Mouse (Mus musculus) cortical plate, adult 2 months (tissue): ENCODE measurements around the gene Birc5. TPM values are rescaled to one million over a fixed set of nuclear protein-coding genes. Genes with fewer than 3 reads are reported as not detected.
"Not testable (repeated sequence)": the region's sequence is repeated elsewhere in the genome, so short reads cannot be mapped to it uniquely, and the experiment has no call there.

ENCODE experiments used
- H3K27ac ChIP-seq: fragments of 200-500 bp; 2 replicates; pipeline ENCODE4 v1.5.1; 2012; ENCODE audit warnings: low read length, control low read depth, inconsistent platforms; ENCODE audit not compliant: insufficient read depth
- H3K4me1 ChIP-seq: fragments of 200-500 bp; 2 replicates; pipeline ENCODE4 v1.6.1; 2011; ENCODE audit warnings: low read length; ENCODE audit not compliant: control insufficient read depth, insufficient read depth
- H3K4me3 ChIP-seq: fragments of 200-500 bp; 2 replicates; pipeline ENCODE4 v1.5.1; 2011; ENCODE audit warnings: mild to moderate bottlenecking, low read length, control low read depth; ENCODE audit not compliant: insufficient read depth
- CTCF ChIP-seq: fragments of 200-500 bp; IDR thresholded peaks from 2 replicates; pipeline ENCODE4 v1.5.1; 2011; ENCODE audit warnings: mild to moderate bottlenecking, control low read depth, low read length; ENCODE audit not compliant: insufficient read depth; ENCODE audit errors: extremely low read depth
- POLR2A ChIP-seq: fragments of 200-500 bp; IDR thresholded peaks from 2 replicates; pipeline ENCODE4 v1.6.1; 2011; ENCODE audit warnings: mild to moderate bottlenecking, low read length, control low read depth; ENCODE audit not compliant: insufficient read depth; ENCODE audit errors: extremely low read depth
- polyA plus RNA-seq: library from polyadenylated mRNA; depleted of rRNA; stranded (reverse); fragments of >200 nt; gene quantifications from 2 replicates; pipeline ENCODE4 v1.2.3, GENCODE M21; 2012

Gene Birc5
- polyA plus RNA-seq, 1 experiment, result 2.2 TPM

DNA sequence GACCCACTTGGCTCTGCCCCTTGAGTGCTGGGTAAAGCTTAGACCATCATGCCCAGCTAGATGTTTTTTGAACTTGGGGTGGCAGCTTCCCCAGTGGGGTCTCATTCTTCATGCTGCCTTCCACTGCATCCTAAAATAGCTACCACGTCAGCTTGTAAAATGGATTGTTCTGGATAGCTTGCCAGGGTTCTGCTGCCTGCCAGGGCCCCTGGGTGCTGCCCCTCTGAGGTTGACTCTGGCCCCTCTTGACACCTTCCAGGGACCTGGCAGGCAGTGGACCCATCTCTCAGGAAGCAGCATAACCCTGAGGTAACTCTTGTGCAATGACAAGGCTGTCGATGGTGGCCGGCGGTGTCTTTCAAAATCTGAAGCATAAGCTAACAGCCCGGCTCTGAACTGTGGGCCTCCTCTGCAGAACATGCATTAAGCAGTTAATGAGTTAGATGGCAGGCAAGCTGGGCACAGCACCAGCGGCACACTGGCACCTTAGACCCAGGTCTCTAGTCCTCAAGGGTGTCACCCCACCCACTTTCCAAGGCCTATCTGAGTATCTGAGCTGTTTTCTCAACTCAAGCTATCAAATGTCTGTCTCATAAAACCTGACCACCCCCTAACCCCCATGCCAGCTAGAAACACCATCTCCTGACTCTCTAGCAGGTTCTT, 34.2 kb upstream of the Birc5 start:
- H3K4me1 ChIP-seq, result peaks cover 2% of the 10 kb centered on the region; the same call in 1 of the 2 replicates
- no peak overlapping the region for H3K4me3 ChIP-seq
- H3K27ac ChIP-seq, result no peak overlapping the region
- TF ChIP-seq POLR2A (no peak), CTCF (no peak)

DNA sequence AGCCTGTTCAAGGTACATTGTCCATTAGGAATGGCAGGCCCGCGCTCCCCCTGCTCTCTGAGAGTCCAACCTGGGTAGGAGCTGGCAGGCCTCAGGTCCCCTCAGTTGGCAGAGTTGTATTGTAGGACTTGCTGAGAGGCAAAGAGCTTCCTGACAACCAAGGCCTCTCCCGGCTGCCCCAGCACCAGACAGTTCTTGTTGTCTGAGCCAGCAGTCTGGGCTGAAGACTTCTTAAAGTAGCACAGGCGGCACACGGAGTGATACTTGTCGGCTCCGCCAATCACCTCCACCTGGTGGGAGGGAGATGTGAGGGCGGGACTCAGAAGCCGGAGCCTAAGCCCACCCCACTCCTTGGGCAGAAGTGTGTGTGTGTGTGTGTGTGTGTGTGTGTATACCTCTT, 33.2 kb upstream of the Birc5 start:
- not testable (repeated sequence) for H3K4me1 ChIP-seq, H3K27ac ChIP-seq, H3K4me3 ChIP-seq

DNA sequence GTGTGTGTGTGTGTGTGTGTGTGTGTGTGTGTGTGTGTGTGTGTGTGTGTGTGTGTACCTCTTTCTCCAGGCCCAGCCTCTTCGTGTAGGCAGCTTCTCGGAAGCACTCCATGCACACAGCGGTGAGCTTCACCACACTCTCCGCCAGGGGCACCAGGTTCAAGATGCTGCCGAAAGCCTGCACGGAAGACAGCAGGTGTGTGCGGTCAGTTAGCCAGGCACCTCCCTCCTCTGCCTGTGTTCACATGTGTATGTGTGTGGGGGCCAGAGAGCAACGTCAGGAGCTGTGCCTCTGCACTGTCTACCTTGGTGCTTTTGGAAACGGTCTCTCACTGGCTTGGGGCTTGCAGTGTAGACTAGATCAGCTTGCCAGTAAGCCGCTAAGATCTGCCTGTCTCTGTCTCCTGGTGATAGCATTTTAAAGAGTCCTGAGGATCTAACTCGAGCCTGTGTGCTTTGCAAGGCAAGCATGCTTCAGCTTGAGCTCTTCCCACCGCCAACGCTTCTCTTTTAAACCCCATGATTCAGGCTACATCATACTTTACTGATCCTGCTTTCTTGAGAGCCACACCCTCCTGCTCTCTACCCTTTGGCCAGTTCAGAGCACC, 32.6 kb upstream of the Birc5 start:
- TF ChIP-seq CTCF (no peak), POLR2A (0 out of 2 replicates have a peak, but pooled peaks have one; percentile 11)
- Histone ChIP-seq H3K4me1 (peaks cover 2% of the 10 kb centered on the region; the same call in 1 of the 2 replicates), H3K27ac (no peak overlapping the region), H3K4me3 (no peak overlapping the region)

DNA sequence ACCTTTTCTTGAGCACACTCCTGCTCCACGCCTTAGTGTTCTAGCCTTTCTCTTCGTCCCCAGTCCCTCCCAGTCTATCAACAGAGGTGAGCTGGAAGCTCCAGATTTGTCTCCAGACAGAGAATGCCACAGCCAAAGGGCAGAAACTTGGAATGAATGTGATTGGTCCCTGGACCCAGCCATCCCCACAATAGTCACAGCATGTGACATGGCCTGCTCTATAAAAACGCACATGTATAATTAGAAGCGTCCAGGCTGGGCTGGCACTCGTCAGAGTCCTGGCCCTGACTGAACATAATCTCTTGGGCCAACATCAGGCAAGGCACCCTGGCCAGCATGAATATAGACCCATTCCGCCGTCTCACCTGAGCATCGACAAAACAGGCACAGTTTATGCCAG, 30.0 kb upstream of the Birc5 start:
- no peak overlapping the region for H3K4me3 ChIP-seq
- H3K27ac ChIP-seq, result no peak overlapping the region
- TF ChIP-seq CTCF, result no peak
- no peak for TF ChIP-seq POLR2A
- H3K4me1 ChIP-seq, result peaks cover 2% of the 10 kb centered on the region; the same call in 1 of the 2 replicates

DNA sequence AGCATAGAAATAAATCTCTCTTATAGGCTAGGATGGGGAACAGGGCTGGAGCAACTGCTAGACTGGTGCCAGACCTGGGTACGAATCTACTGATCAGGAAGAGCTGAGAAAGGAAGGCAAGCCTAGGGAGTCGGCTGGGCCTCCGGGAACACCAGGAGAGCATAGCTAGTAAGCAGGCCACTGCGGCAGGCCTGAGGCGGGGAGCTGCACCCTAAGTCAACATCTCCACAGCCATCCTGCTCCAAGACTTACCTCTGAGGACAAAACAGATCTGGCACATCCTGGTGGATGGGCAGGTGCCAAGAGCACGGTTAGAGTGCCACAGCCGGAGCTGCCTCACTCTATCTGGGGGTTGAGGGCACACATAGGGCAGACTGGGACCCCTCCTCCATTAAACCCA, 28.9 kb upstream of the Birc5 start:
- Histone ChIP-seq H3K4me1 (peaks cover 2% of the 10 kb centered on the region; the same call in 1 of the 2 replicates), H3K4me3 (no peak overlapping the region), H3K27ac (no peak overlapping the region)
- no peak for TF ChIP-seq CTCF
- no peak for TF ChIP-seq POLR2A

DNA sequence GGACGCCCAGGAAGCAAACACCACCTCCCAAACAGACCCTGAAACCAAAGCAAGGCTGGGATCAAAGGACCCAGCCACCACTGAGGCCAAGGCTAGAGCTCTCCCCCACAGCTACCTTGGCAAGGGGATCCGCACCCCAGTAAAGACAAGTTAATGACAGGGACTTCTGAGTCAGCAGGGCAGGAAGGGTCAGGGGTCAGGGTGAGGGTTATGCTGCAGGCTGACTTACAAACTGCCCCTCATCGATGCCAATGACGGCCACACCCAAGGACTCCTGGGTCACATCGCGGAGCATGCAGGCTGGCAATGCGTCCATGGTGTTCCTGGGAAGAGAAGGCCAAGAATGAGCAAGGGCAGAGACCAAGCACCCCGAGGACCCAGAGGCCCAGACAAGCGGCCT, 27.2 kb upstream of the Birc5 start:
- TF ChIP-seq CTCF, result no peak
- no peak for TF ChIP-seq POLR2A
- Histone ChIP-seq H3K27ac (no peak overlapping the region), H3K4me1 (no peaks in the 10 kb centered on the region; the same call in 1 of the 2 replicates), H3K4me3 (no peak overlapping the region)

DNA sequence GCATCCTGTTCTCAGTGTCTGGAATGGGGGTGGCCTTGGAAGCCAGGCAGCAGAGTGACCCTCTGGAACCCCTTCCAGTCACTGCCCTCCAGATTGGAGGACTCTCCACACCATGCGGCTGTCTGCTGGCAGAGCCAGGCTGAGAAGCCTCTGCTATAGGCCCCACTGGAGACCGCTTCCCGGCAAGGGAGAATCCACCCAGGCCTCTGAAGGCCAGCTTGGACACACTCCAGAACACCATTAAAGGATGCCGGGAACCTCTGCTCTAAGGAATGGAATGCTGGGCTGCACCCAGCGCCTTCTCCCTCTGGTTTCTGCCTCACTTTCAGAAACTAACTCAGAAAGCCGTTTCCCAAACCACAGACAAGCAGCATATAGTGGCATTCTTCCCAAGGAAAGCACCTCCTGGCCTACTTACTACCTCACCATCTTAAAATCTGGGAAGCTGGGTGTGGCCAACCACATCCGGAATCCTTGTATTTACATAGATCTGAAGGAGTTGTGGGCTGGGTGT, 26.3 kb upstream of the Birc5 start:
- Histone ChIP-seq H3K4me3 (no peak overlapping the region), H3K27ac (no peak overlapping the region), H3K4me1 (no peaks in the 10 kb centered on the region; the same call in 1 of the 2 replicates)
- no peak for TF ChIP-seq POLR2A
- no peak for TF ChIP-seq CTCF

DNA sequence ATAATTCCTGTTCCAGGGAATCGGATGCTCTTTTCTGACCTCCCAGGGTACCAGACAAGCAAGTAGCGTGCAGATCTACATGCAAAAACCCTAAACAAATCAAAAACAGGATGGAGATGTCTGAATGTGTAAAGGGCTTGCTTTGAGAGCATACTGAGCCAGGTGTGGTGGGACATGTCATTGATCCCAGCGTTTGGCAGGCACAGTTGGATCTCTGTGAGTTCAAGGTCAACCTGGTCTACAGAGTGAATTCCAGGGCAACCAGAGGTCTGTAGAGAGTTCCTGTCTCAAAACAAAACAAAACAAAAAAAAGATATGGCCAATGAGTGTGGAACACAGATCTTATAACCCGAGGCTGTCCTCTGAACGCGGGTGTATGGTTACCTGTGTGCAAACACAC, 25.6 kb upstream of the Birc5 start:
- no peak overlapping the region for H3K4me3 ChIP-seq
- no peak overlapping the region for H3K27ac ChIP-seq
- no peak for TF ChIP-seq CTCF
- TF ChIP-seq POLR2A, result no peak
- no peaks in the 10 kb centered on the region; the same call in 1 of the 2 replicates for H3K4me1 ChIP-seq

DNA sequence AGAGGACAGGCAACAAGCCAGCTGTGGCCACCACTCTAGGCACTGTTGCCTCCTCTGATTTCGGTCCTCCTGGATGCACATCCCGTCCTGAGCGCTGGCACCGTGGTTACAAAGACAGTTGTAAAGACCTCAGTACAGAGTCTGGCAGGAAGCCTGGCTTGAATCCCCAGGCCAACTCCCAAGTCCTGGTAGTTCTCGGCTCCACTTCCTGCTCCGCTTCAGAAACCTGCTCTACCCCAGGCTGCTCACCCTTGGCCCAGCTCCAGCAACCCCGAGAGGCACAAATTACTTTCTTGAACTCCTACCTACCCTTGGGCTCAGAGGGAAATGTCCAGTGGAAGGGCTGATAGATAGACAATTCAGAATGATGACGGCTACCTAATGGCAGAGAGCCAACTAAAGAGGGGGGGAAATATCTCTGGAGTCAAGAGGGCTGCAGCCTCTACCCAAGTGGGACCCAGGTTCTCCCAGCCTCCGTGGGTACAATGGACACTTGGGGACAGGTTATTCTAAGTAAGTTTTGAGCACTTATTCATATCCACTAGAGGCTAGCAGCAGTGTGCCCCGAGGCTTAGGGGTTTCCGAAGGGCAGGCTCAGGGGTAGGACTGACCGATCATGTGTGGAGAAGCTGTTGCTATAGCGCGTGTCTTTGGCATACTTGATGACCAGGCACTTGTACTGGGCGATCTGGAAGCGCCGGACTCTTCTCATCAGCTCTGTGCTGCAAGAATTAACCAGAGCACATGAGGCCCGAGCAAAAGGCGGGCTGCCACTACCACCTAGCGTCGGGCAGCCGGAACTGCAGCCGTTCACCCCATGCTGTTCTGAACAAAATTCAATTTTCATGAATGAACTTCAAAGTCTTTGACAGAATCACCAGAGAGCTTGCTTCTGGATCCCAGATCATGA, 24.7 kb upstream of the Birc5 start:
- no peak overlapping the region for H3K4me3 ChIP-seq
- H3K27ac ChIP-seq, result no peak overlapping the region
- TF ChIP-seq POLR2A, result no peak
- TF ChIP-seq CTCF, result peak; percentile 92
- no peaks in the 10 kb centered on the region; the same call in 1 of the 2 replicates for H3K4me1 ChIP-seq
